Mouse (Mus musculus) heart, embryonic 14.5 days (tissue): Measurements from ENCODE around the gene Gm9758. TPM values are rescaled to one million over a fixed set of nuclear protein-coding genes. Genes with fewer than 3 reads are reported as not detected.
A peak's percentile ranks its signal among the peaks of the same experiment; 100 is the strongest.
"Not testable (repeated sequence)": the region's sequence is repeated elsewhere in the genome, so short reads cannot be mapped to it uniquely, and the experiment has no call there.

Experiments
- ATAC-seq: fragments of 200-750 bp; cut with Nextera tagmentation; 2 replicates; pipeline ENCODE4 v1.8.0; 2017; ENCODE audit warnings: low read depth, moderate TSS enrichment; ENCODE audit not compliant: insufficient number of reproducible peaks, insufficient read depth, low FRiP score
- H3K27ac ChIP-seq, 2 experiments: fragments of 200-500 bp in 1 of 2; fragments of 300-500 bp in 1 of 2; sonication (generic) in 1 of 2; replicated peaks in 1 of 2; 2 replicates each; pipeline ENCODE4 v1.5.1; 2012 to 2014; ENCODE audit warnings: low read depth in 2 of 2, low read length in 2 of 2, control low read depth in 1 of 2, mild to moderate bottlenecking in 1 of 2, mixed read lengths in 1 of 2; ENCODE audit not compliant: control insufficient read depth in 1 of 2, insufficient read depth in 1 of 2
- H3K27me3 ChIP-seq: fragments of 300-500 bp; sonication (generic); 2 replicates; pipeline ENCODE4 v1.6.1; 2014; ENCODE audit warnings: mild to moderate bottlenecking, low read length, control low read depth; ENCODE audit not compliant: control insufficient read depth, insufficient read depth
- H3K36me3 ChIP-seq: fragments of 300-500 bp; sonication (generic); 2 replicates; pipeline ENCODE4 v1.6.1; 2014; ENCODE audit warnings: mild to moderate bottlenecking, control low read depth, low read length, mixed read lengths; ENCODE audit not compliant: control insufficient read depth, insufficient read depth
- H3K4me1 ChIP-seq, 2 experiments: fragments of 200-500 bp in 1 of 2; fragments of 300-500 bp in 1 of 2; sonication (generic) in 1 of 2; 2 replicates each; pipeline ENCODE4 v1.6.1; 2012 to 2014; ENCODE audit warnings: low read length in 2 of 2, control low read depth in 1 of 2, mixed read lengths in 1 of 2; ENCODE audit not compliant: control insufficient read depth in 2 of 2, insufficient read depth in 2 of 2
- H3K4me2 ChIP-seq: fragments of 300-500 bp; sonication (generic); 2 replicates; pipeline ENCODE4 v1.6.1; 2014; ENCODE audit warnings: mild to moderate bottlenecking, low read length
- H3K4me3 ChIP-seq, 2 experiments: fragments of 200-500 bp in 1 of 2; fragments of 300-500 bp in 1 of 2; sonication (generic) in 1 of 2; 2 replicates each; pipeline ENCODE4 v1.5.1; 2012 to 2014; ENCODE audit warnings: low read length in 2 of 2, mild to moderate bottlenecking in 2 of 2, control low read depth in 1 of 2, low read depth in 1 of 2, moderate library complexity in 1 of 2; ENCODE audit not compliant: control insufficient read depth in 1 of 2, insufficient read depth in 1 of 2
- H3K9ac ChIP-seq: fragments of 300-500 bp; sonication (generic); 2 replicates; pipeline ENCODE4 v1.6.1; 2014; ENCODE audit warnings: mild to moderate bottlenecking, low read length
- H3K9me3 ChIP-seq: fragments of 300-500 bp; sonication (generic); 2 replicates; pipeline ENCODE4 v1.6.1; 2016; ENCODE audit warnings: low read length, control low read depth; ENCODE audit not compliant: control insufficient read depth
- WGBS: fragments of 180-500 bp; shearing (Covaris S2); extraction: QIAGEN DNeasy Blood & Tissue Kit; methylation state at CpG from one replicate; pipeline ENCODE4 v1.1.7; 2014; 5-methylcytosine and 5-hydroxymethylcytosine counted together
- polyA plus RNA-seq: library from polyadenylated mRNA; unstranded; fragments of >200 nt; fragmentation: Nextera tagmentation; extraction: Ambion mirVana; gene quantifications from 2 replicates; pipeline ENCODE4 v1.2.1, GENCODE M21; 2014

Gene Gm9758
- polyA plus RNA-seq, 1 experiment from 2014 or later, result not detected

DNA sequence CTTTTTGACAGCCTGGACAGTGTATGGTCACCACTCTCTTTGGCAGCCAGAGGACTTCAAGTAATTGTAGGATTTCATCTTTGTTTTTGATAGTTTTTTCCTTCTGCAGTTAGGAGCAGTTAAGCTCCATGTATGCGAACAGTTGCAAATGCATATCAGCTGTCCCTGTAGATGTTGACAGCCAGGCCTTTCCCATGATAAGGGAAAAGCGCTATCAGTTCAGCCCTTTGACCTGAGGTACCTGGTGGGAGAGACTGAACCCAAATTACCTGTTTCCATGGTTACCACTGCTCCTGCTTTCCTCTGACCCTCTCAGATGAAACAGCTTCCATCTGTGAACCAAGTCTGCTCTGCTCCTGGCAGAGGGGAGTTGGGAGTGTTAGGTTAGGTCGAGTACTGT lies 22.5 kb downstream of the Gm9758 start:
- Histone ChIP-seq H3K9ac (no peak overlapping the region), H3K4me1 (0 out of 4 replicates have a peak, but pooled peaks cover 0 to 2% of the 10 kb centered on the region in 2 experiments), H3K27me3 (no peaks in the 10 kb centered on the region), H3K9me3 (no peaks in the 10 kb centered on the region), H3K4me3 (no peak overlapping the region), H3K4me2 (no peak overlapping the region), H3K36me3 (no peaks in the 10 kb centered on the region), H3K27ac (no peak overlapping the region)
- 0 out of 2 replicates have a peak, but pooled peaks have one; percentile 43 for ATAC-seq
- WGBS, result 32% methylated on average over 3 of the region's 3 CpGs

- H3K36me3 ChIP-seq, ATAC-seq, H3K4me2 ChIP-seq, H3K27me3 ChIP-seq, H3K4me1 ChIP-seq, H3K9ac ChIP-seq, H3K9me3 ChIP-seq, H3K4me3 ChIP-seq: not testable (repeated sequence)
- H3K27ac ChIP-seq, result peak overlapping the region in 1 of 2 experiments; percentile 25; a peak in 1 of 4 replicates
- WGBS, result 36% methylated on average over 2 of the region's 2 CpGs
Measured at GRCm38 (mm10) chr5:14885291-14885690, 29.4 kb downstream of the Gm9758 start.

Other genes with a start within 250 kb of the Gm9758 start
- gene Speer4e, start 23.5 kb upstream of the Gm9758 start, polyA plus RNA-seq, result 0.14 TPM in 1 of 2 replicates, not detected in the other
- not detected in 2 replicates for gene Gm10354, start 64.0 kb upstream of the Gm9758 start, polyA plus RNA-seq
- not detected in 2 replicates for gene Gm17019, start 118.1 kb upstream of the Gm9758 start, polyA plus RNA-seq